Mouse (Mus musculus) heart, embryonic 12.5 days (tissue): ENCODE data around the gene C1s1. TPM values are rescaled to one million over a fixed set of nuclear protein-coding genes. Genes with fewer than 3 reads are reported as not detected.
A peak's percentile ranks its signal among the peaks of the same experiment; 100 is the strongest.
"Not testable (repeated sequence)": the region's sequence is repeated elsewhere in the genome, so short reads cannot be mapped to it uniquely, and the experiment has no call there.

Experiments
- ATAC-seq: fragments of 200-750 bp; cut with Nextera tagmentation; 2 replicates; pipeline ENCODE4 v1.8.0; 2017; ENCODE audit warnings: moderate TSS enrichment, moderate library complexity; ENCODE audit not compliant: insufficient number of reproducible peaks, low FRiP score
- H3K27ac ChIP-seq: fragments of 300-500 bp; sonication (generic); 2 replicates; pipeline ENCODE4 v1.5.1; 2016; ENCODE audit warnings: mild to moderate bottlenecking, moderate library complexity; ENCODE audit not compliant: poor library complexity, severe bottlenecking
- H3K27me3 ChIP-seq: fragments of 300-500 bp; sonication (generic); replicated peaks from 2 replicates; pipeline ENCODE4 v1.6.1; 2016; ENCODE audit warnings: mild to moderate bottlenecking, moderate library complexity
- H3K36me3 ChIP-seq: fragments of 300-500 bp; sonication (generic); 2 replicates; pipeline ENCODE4 v1.6.1; 2016; ENCODE audit warnings: mild to moderate bottlenecking, moderate library complexity
- H3K4me1 ChIP-seq: fragments of 300-500 bp; sonication (generic); replicated peaks from 2 replicates; pipeline ENCODE4 v1.6.1; 2016; ENCODE audit warnings: mild to moderate bottlenecking
- H3K4me2 ChIP-seq: fragments of 300-500 bp; sonication (generic); 2 replicates; pipeline ENCODE4 v1.6.1; 2016; ENCODE audit warnings: mild to moderate bottlenecking, moderate library complexity
- H3K4me3 ChIP-seq: fragments of 300-500 bp; sonication (generic); 2 replicates; pipeline ENCODE4 v1.5.1; 2016; ENCODE audit warnings: mild to moderate bottlenecking
- H3K9ac ChIP-seq: fragments of 300-500 bp; sonication (generic); 2 replicates; pipeline ENCODE4 v1.6.1; 2016; ENCODE audit warnings: mild to moderate bottlenecking, moderate library complexity
- H3K9me3 ChIP-seq: fragments of 300-500 bp; sonication (generic); replicated peaks from 2 replicates; pipeline ENCODE4 v1.6.1; 2016; ENCODE audit warnings: mild to moderate bottlenecking, moderate library complexity
- WGBS: fragments of 180-500 bp; shearing (Covaris S2); methylation state at CpG from one replicate; pipeline ENCODE4 v1.1.7; 2016; 5-methylcytosine and 5-hydroxymethylcytosine counted together
- polyA plus RNA-seq: library from polyadenylated mRNA; unstranded; fragments of >200 nt; fragmentation: Nextera tagmentation; extraction: Ambion mirVana; gene quantifications from 2 replicates; pipeline ENCODE4 v1.2.1, GENCODE M21; 2016

C1s1 gene
- polyA plus RNA-seq, 1 experiment from 2014 or later = 0.49 TPM

- H3K4me3 ChIP-seq = no peak overlapping the region
- 52% methylated on average over 22 of the region's 22 CpGs for WGBS
- H3K4me2 ChIP-seq = no peak overlapping the region
- H3K4me1 ChIP-seq = no peaks in the 10 kb centered on the region
- no peak for ATAC-seq
- no peak overlapping the region for H3K27ac ChIP-seq
- H3K9ac ChIP-seq = no peak overlapping the region
- H3K36me3 ChIP-seq = no peaks in the 10 kb centered on the region
- peaks cover 19% of the 10 kb centered on the region for H3K9me3 ChIP-seq
- no peaks in the 10 kb centered on the region for H3K27me3 ChIP-seq
Measured at GRCm38 (mm10) chr6:124552766-124553165, 10.6 kb upstream of the C1s1 start.

DNA sequence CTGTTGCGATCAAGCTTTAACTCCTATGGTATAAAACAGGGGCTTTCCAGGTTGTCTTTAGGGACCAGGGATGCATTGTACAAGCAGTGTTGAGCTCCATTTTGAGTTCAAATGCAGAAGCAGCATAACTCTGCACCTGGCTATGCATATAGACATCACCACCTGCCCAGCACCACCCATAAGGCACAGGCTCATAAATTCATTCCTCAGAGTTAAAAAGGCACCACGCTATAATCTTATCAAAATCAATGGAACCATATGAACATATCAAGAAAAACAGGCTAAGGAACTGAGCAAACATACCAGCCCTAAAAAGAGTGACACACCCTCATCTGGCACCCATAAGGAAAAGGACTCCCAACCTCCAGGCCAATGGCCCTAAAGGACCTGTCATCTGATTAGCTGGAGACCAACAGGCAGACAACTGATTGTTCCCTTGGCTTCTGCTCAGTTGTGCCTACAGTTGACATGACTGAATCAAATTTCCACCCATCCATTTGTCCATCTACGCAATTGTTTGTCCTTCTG lies 6.9 kb upstream of the C1s1 start:
- 87% methylated on average over 3 of the region's 3 CpGs for WGBS
- no peaks in the 10 kb centered on the region for H3K4me1 ChIP-seq
- H3K9ac ChIP-seq = no peak overlapping the region
- H3K4me3 ChIP-seq = no peak overlapping the region
- no peak overlapping the region for H3K27ac ChIP-seq
- no peaks in the 10 kb centered on the region for H3K36me3 ChIP-seq
- no peaks in the 10 kb centered on the region for H3K27me3 ChIP-seq
- no peak for ATAC-seq
- H3K9me3 ChIP-seq = peaks cover 19% of the 10 kb centered on the region
- H3K4me2 ChIP-seq = no peak overlapping the region

- 77% methylated on average over 3 of the region's 3 CpGs for WGBS
- not testable (repeated sequence) for H3K27ac ChIP-seq
Measured at GRCm38 (mm10) chr6:124547979-124548378, 5.8 kb upstream of the C1s1 start.

DNA sequence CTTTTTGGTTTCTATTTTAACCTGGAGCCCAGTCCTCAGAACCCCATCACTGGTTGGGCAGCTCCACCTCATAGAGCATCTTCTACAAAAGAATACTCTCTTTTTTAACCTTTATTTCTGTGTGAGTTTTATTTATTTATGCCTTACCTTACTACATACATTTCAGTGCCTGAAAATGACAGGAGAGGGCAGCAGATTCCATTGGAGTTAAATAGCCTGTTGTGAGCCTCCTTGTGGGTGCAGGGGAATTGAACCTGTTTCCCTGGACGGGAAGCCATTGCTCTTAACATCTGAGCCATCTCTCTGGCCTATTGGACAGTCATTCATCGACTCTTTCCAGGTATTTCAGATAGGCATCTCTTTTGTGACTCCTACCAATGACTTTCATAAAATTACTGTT lies 3.3 kb upstream of the C1s1 start:
- Histone ChIP-seq H3K27ac (no peak overlapping the region), H3K9me3 (peaks cover 10% of the 10 kb centered on the region), H3K4me1 (no peaks in the 10 kb centered on the region), H3K36me3 (no peaks in the 10 kb centered on the region), H3K9ac (no peak overlapping the region), H3K4me3 (no peak overlapping the region), H3K27me3 (no peaks in the 10 kb centered on the region), H3K4me2 (no peak overlapping the region)
- no peak for ATAC-seq
- 75% methylated on average over 2 of the region's 2 CpGs for WGBS

More at GRCm38 (mm10) chr6:124547979-124548378, 5.8 kb upstream of the C1s1 start:
- not testable (repeated sequence) for H3K27me3 ChIP-seq, ATAC-seq, H3K4me3 ChIP-seq, H3K9ac ChIP-seq, H3K36me3 ChIP-seq, H3K4me2 ChIP-seq, H3K4me1 ChIP-seq
- H3K9me3 ChIP-seq = peaks cover 19% of the 10 kb centered on the region

- Histone ChIP-seq H3K4me3 (no peak overlapping the region), H3K27me3 (no peaks in the 10 kb centered on the region), H3K9ac (no peak overlapping the region), H3K27ac (no peak overlapping the region), H3K36me3 (no peaks in the 10 kb centered on the region), H3K4me2 (no peak overlapping the region), H3K4me1 (no peaks in the 10 kb centered on the region), H3K9me3 (peaks cover 5% of the 10 kb centered on the region; the same call in 1 of the 2 replicates)
- ATAC-seq = no peak
- 73% methylated on average over 6 of the region's 6 CpGs for WGBS
Measured at GRCm38 (mm10) chr6:124544466-124544865, 2.3 kb upstream of the C1s1 start.

- H3K9ac ChIP-seq, H3K4me2 ChIP-seq, ATAC-seq, H3K36me3 ChIP-seq, H3K9me3 ChIP-seq, H3K4me3 ChIP-seq, H3K27me3 ChIP-seq, H3K4me1 ChIP-seq, H3K27ac ChIP-seq: not testable (repeated sequence)
- WGBS = 61% methylated on average over 2 of the region's 2 CpGs
Measured at GRCm38 (mm10) chr6:124541176-124541575, 983 bp downstream of the C1s1 start.

DNA sequence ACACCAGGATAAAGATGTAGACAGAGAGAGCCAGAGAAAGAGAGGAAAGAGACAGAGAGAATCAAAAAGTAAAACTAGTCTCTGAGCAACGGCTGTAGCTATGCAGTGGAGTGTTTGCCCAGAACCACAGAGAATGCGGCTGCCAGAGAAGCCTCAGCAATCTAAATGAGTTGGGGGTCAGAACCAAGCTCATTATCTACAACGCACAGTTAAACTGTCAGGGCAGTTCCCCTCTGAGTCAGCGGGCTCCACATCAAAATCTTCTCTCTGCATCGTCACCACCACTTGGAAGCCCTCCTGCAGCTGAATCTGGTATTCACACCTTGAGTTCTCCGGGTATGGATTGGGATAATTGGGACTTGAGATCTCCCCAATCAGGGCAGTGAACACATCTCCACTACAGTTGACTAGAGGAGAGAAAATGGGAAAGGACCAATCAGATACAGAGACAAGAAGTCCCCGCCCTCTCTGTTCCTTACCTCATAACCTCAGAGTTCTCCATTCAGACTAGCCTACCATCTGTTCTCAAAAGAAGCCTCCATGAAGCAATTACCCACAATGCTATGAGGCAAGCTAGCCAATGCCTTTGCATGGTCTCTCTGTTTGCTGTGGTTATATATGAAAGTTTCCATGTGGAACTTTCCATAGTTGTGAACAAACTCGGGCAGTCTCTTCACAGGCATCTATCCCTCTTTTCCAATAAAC lies 5.9 kb downstream of the C1s1 start:
- not testable (repeated sequence) for H3K27me3 ChIP-seq, H3K9ac ChIP-seq, ATAC-seq, H3K4me3 ChIP-seq, H3K4me2 ChIP-seq, H3K27ac ChIP-seq, H3K36me3 ChIP-seq, H3K9me3 ChIP-seq, H3K4me1 ChIP-seq
- WGBS = 67% methylated on average over 8 of the region's 8 CpGs

DNA sequence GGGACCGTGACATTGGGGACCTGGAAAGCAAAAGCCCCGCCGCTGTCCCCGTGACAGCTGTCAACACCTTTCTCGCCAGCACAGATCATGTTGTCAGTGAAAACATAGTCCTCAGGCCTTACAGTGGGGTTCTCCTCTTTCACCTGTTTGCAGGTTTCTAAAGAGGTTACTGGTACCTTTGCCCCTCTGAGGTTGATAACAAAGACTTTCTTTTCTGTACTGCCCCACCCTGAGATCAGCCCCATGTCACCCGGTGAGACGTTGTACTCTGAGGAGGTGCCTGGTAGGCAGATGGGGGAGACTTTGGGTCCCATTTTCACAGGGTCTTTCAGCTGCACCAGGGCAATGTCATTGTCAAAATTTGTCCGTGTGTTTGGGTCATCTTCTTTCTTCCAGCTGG lies 11.1 kb downstream of the C1s1 start:
- WGBS = 74% methylated on average over 8 of the region's 8 CpGs
- no peak overlapping the region for H3K9ac ChIP-seq

DNA sequence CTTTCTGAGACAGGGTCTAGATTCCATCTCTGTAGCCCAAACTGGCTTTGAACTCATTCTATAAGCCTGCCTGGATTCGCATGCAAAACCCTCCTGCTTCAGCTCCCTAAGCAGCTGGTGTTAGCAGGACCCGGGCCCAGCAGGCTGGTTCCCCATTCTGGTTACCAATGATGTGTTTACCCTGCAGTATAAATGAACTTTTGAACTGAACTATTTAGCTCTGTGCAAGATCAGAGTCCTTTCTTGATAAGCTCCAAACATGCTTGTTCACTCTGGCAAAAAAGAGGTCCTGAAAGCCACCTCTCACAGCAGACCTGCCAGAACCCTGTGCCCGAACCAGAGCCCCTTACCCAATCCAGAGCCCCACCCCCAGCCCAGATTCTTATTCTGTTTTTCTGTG lies 14.3 kb downstream of the C1s1 start:
- 64% methylated on average over 3 of the region's 3 CpGs for WGBS
- H3K27ac ChIP-seq = no peak overlapping the region

More for the DNA sequence above, 11.1 kb downstream of the C1s1 start:
- Histone ChIP-seq H3K36me3 (no peaks in the 10 kb centered on the region), H3K4me2 (no peak overlapping the region), H3K27me3 (no peaks in the 10 kb centered on the region), H3K4me3 (no peak overlapping the region), H3K27ac (no peak overlapping the region), H3K4me1 (no peaks in the 10 kb centered on the region), H3K9me3 (no peaks in the 10 kb centered on the region)
- no peak for ATAC-seq

GRCm38 (mm10) chr6:124522082-124522481 lies 20.1 kb downstream of the C1s1 start:
- H3K4me1 ChIP-seq, H3K27me3 ChIP-seq, H3K27ac ChIP-seq, H3K4me2 ChIP-seq, H3K9me3 ChIP-seq, H3K36me3 ChIP-seq, H3K4me3 ChIP-seq, H3K9ac ChIP-seq: not testable (repeated sequence)
- WGBS = 74% methylated on average over 7 of the region's 7 CpGs
- ATAC-seq = 0 out of 2 replicates have a peak, but pooled peaks have one; percentile 18

More for the DNA sequence above, 14.3 kb downstream of the C1s1 start:
- no peak for ATAC-seq
- Histone ChIP-seq H3K4me1 (no peaks in the 10 kb centered on the region), H3K27me3 (no peaks in the 10 kb centered on the region), H3K9me3 (no peaks in the 10 kb centered on the region), H3K36me3 (no peaks in the 10 kb centered on the region), H3K4me2 (no peak overlapping the region), H3K4me3 (no peak overlapping the region), H3K9ac (no peak overlapping the region)

DNA sequence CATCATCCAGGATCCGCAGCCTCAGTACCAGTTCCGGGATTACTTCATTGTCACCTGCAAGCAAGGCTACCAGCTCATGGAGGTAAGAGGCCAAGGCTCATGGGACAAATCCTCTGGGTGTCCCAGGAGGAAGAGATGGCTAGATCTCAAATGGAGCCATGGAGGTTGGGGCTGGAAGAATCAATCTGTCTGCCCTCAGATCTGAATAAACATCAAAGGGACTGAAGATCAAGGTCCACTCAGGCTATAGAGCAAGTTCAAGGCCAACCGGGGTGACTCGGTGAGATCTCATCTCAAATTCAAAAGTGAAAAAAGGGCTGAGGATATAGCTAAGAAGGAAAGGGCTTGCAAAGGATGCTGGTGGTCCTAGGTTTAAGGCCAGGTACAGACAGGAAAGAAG lies 24.4 kb downstream of the C1s1 start:
- not testable (repeated sequence) for H3K9me3 ChIP-seq, H3K27ac ChIP-seq, H3K36me3 ChIP-seq, H3K27me3 ChIP-seq, H3K4me1 ChIP-seq, H3K4me3 ChIP-seq, H3K9ac ChIP-seq, ATAC-seq, H3K4me2 ChIP-seq
- WGBS = 88% methylated on average over 4 of the region's 4 CpGs
